In genomic region chr17:26484626-26485421, GRCm38 (mm10) we compare ENCODE assay signal across 26 mouse cellular contexts.
A peak's percentile ranks its signal among the peaks of the same experiment; 100 is the strongest.
DNase-seq lines count a peak whose midpoint lies in the region; ATAC-seq and TF ChIP-seq lines count a peak whose summit lies in the region.
"Had no signal": no experiment of that assay in that cellular context is flagged by ENCODE, and none has a peak within 500 bp of the region (broad histone marks: within the 10 kb centered on the region; RNA-seq: fewer than 3 reads in every experiment).

No protein-coding gene starts in this region.

- H3K9ac ChIP-seq in embryonic facial prominence, embryonic 15.5 days = no peak overlapping the region
- H3K9ac ChIP-seq: heart, embryonic 15.5 days; hindbrain, embryonic 13.5 days; liver, embryonic 15.5 days; lung, embryonic 14.5 days; midbrain, embryonic 12.5 days; neural tube, embryonic 13.5 days had no signal

- TF ChIP-seq CTCF in bone marrow, adult 2 months (IDR thresholded peaks at IDR 0.05; ENCODE audit: control insufficient read depth, insufficient read depth, low read length) = no peak

- H3K36me3 ChIP-seq in embryonic facial prominence, embryonic 15.5 days = no peaks in the 10 kb centered on the region
- H3K36me3 ChIP-seq: heart, embryonic 10.5 days; heart, embryonic 15.5 days; hindbrain, embryonic 13.5 days; liver, embryonic 15.5 days; midbrain, embryonic 12.5 days; neural tube, embryonic 13.5 days had no signal

- WGBS in bone marrow, adult 2 months = 47% methylated on average over 14 of the region's 14 CpGs
- 60% methylated on average over 14 of the region's 14 CpGs for WGBS in embryonic facial prominence, embryonic 15.5 days

- no peak for TF ChIP-seq POLR2A in bone marrow, adult 2 months (IDR thresholded peaks at IDR 0.05; ENCODE audit: borderline replicate concordance, control insufficient read depth, low read depth, low read length)

- no peak overlapping the region for H3K4me3 ChIP-seq in bone marrow, adult 2 months (replicated peaks; ENCODE audit: control insufficient read depth, low read depth, low read length)
- H3K4me3 ChIP-seq in embryonic facial prominence, embryonic 15.5 days (replicated peaks) = no peak overlapping the region
- H3K4me3 ChIP-seq: heart, embryonic 10.5 days; heart, embryonic 15.5 days; hindbrain, embryonic 13.5 days; liver, embryonic 15.5 days; midbrain, embryonic 12.5 days; neural tube, embryonic 13.5 days had no signal

- no peak for ATAC-seq in embryonic facial prominence, embryonic 15.5 days (ENCODE audit: insufficient number of reproducible peaks, low FRiP score, low TSS enrichment, low read depth)
- ATAC-seq in megakaryocyte progenitor cell, adult 5-6 weeks (replicated peaks; ENCODE audit: poor library complexity) = peak; percentile 31; the same call in 1 of the 2 replicates
- ATAC-seq: forebrain, embryonic 14.5 days; intestine, embryonic 16.5 days had no signal

- H3K27ac ChIP-seq in bone marrow, adult 2 months (ENCODE audit: control insufficient read depth, insufficient read depth, low read depth, low read length, poor library complexity) = peak overlapping the region; percentile 41; the same call in 1 of the 2 replicates
- peak overlapping the region; percentile 58; the same call in 1 of the 2 replicates for H3K27ac ChIP-seq in embryonic facial prominence, embryonic 15.5 days (replicated peaks)
- H3K27ac ChIP-seq: heart, embryonic 10.5 days; heart, embryonic 15.5 days; hindbrain, embryonic 13.5 days; liver, embryonic 15.5 days; midbrain, embryonic 12.5 days; neural tube, embryonic 13.5 days had no signal

- peaks cover 3% of the 10 kb centered on the region for H3K4me1 ChIP-seq in bone marrow, adult 2 months (ENCODE audit: control insufficient read depth, insufficient read depth, low read length)
- peaks cover 14% of the 10 kb centered on the region for H3K4me1 ChIP-seq in embryonic facial prominence, embryonic 15.5 days
- H3K4me1 ChIP-seq: hindbrain, embryonic 13.5 days; liver, embryonic 15.5 days; midbrain, embryonic 12.5 days; neural tube, embryonic 13.5 days had no signal

- intact Hi-C loops in heart, postnatal 14 days (cut with DNase I) = no loop called here

- H3K4me2 ChIP-seq in embryonic facial prominence, embryonic 15.5 days (replicated peaks) = no peak overlapping the region
- H3K4me2 ChIP-seq: heart, embryonic 15.5 days; hindbrain, embryonic 13.5 days; liver, embryonic 15.5 days; lung, embryonic 14.5 days; midbrain, embryonic 12.5 days; neural tube, embryonic 13.5 days had no signal

- no peaks in the 10 kb centered on the region for H3K27me3 ChIP-seq in embryonic facial prominence, embryonic 15.5 days
- H3K27me3 ChIP-seq: heart, embryonic 15.5 days; hindbrain, embryonic 13.5 days; liver, embryonic 15.5 days; midbrain, embryonic 12.5 days; neural tube, embryonic 13.5 days had no signal

- no peaks in the 10 kb centered on the region for H3K9me3 ChIP-seq in embryonic facial prominence, embryonic 15.5 days (replicated peaks)
- H3K9me3 ChIP-seq: heart, embryonic 10.5 days; heart, embryonic 15.5 days; hindbrain, embryonic 13.5 days; liver, embryonic 15.5 days; midbrain, embryonic 12.5 days; neural tube, embryonic 13.5 days had no signal

- peak; percentile 48 to 53 for DNase-seq in heart, adult 18-20 months
- no peak for DNase-seq in heart, postnatal 14 days
- DNase-seq in T-cell, adult 2 months (ENCODE audit: low spot score) = no peak
- DNase-seq in urinary bladder, postnatal 10 days (ENCODE audit: low spot score) = no peak
- DNase-seq in layer of hippocampus, adult 8-10 months (ENCODE audit: low spot score in 2 of 2) = no peak
- DNase-seq: adrenal gland, postnatal 10 days; cerebellum, adult 11-12 months; cerebellum, adult 9-11 months; embryo, embryonic 11 days; heart, postnatal 4 days; kidney, adult 9 months; kidney, postnatal 10 days; left cerebral cortex, postnatal 4 days; lung, embryonic 14.5 days; right cerebral cortex, postnatal 4 days had no signal

Comparison
In these comparisons a context has a peak if more than half of its experiments do, and no peak if none do; other contexts are left out.
1. DNase-seq: peak in heart, adult 18-20 months (2 of 2); none in heart, postnatal 14 days (0 of 2), T-cell, adult 2 months (single experiment), urinary bladder, postnatal 10 days (single experiment) and layer of hippocampus, adult 8-10 months (0 of 2).